Mouse (Mus musculus): ENCODE measurements at regions not wholly inside any gene's neighbourhood (a gene's known extent, or its start where the extent isn't known, plus 50 kb on each side); places are given as distances from the start of the nearest gene placed in this dataset.

GRCm38 (mm10) chr4:131138891-131139290, 194.7 kb downstream of the Matn1 start:
- TF ChIP-seq GATA1 (IDR thresholded peaks at IDR 0.05; ENCODE audit: borderline replicate concordance, low read length) (no peak), FLI1 (IDR thresholded peaks at IDR 0.05; ENCODE audit: low read length) (no peak)

Data from megakaryocyte, embryonic 14.5 days (primary cell).